Mouse (Mus musculus): Measurements from ENCODE around the gene Gm10696. TPM values are rescaled to one million over a fixed set of nuclear protein-coding genes. Genes with fewer than 3 reads are reported as not detected.
"Not testable (repeated sequence)": the region's sequence is repeated elsewhere in the genome, so short reads cannot be mapped to it uniquely, and the experiment has no call there.

Gm10696 gene
- total RNA-seq (2014; rRNA removed) = not detected in 2 replicates
- not detected in 2 replicates for polyA plus RNA-seq (2015; fragmentation: Nextera tagmentation; extraction: Ambion mirVana)

GRCm38 (mm10) chr3:94178093-94178492 is at the start of gene Gm10696:
Gene Gm10696 (minus strand): TSS chr3:94178193.
- not testable (repeated sequence) for H3K9ac ChIP-seq; H3K36me3 ChIP-seq (ENCODE audit: insufficient read depth); H3K9me3 ChIP-seq (ENCODE audit: low read length); H3K4me3 ChIP-seq (ENCODE audit: low read depth, low read length); DNase-seq; H3K27ac ChIP-seq (ENCODE audit: low read depth, low read length); H3K4me1 ChIP-seq (ENCODE audit: insufficient read depth); H3K27me3 ChIP-seq (ENCODE audit: insufficient read depth, low read length); H3K4me2 ChIP-seq (ENCODE audit: low read depth); ATAC-seq
- WGBS = 86% methylated on average over 1 of the region's 1 CpGs

- not testable (repeated sequence) for H3K9ac ChIP-seq; DNase-seq; H3K36me3 ChIP-seq (ENCODE audit: insufficient read depth); ATAC-seq; H3K4me3 ChIP-seq (ENCODE audit: low read depth, low read length); H3K9me3 ChIP-seq (ENCODE audit: low read length); H3K4me2 ChIP-seq (ENCODE audit: low read depth); H3K27me3 ChIP-seq (ENCODE audit: insufficient read depth, low read length); H3K4me1 ChIP-seq (ENCODE audit: insufficient read depth); H3K27ac ChIP-seq (ENCODE audit: low read depth, low read length)
- WGBS = 98% methylated on average over 1 of the region's 4 CpGs
Observed at GRCm38 (mm10) chr3:94196414-94196813, 18.4 kb upstream of the Gm10696 start, which contains the start of gene Gm5286. Gene Gm5286 (plus strand): TSS chr3:94196714.

- H3K4me3 ChIP-seq (ENCODE audit: low read depth, low read length); H3K9me3 ChIP-seq (ENCODE audit: low read length); H3K9ac ChIP-seq; H3K36me3 ChIP-seq (ENCODE audit: insufficient read depth); H3K27ac ChIP-seq (ENCODE audit: low read depth, low read length); ATAC-seq; H3K4me1 ChIP-seq (ENCODE audit: insufficient read depth); DNase-seq; H3K4me2 ChIP-seq (ENCODE audit: low read depth); H3K27me3 ChIP-seq (ENCODE audit: insufficient read depth, low read length): not testable (repeated sequence)
Observed at GRCm38 (mm10) chr3:94167351-94167750, 10.6 kb downstream of the Gm10696 start.

Other genes starting within 250 kb of the Gm10696 start
- gene Gm9117, start 234.7 kb downstream of the Gm10696 start, total RNA-seq (2014; rRNA removed) = not detected in 2 replicates
- gene Gm9117, start 234.7 kb downstream of the Gm10696 start, polyA plus RNA-seq (2015; fragmentation: Nextera tagmentation; extraction: Ambion mirVana) = not detected in 2 replicates
- gene Tdpoz5, start 216.9 kb downstream of the Gm10696 start, total RNA-seq (2014; rRNA removed) = not detected in 2 replicates
- gene Tdpoz5, start 216.9 kb downstream of the Gm10696 start, polyA plus RNA-seq (2015; fragmentation: Nextera tagmentation; extraction: Ambion mirVana) = not detected in 2 replicates
- not detected in 2 replicates for gene Gm9125, start 123.3 kb downstream of the Gm10696 start, total RNA-seq (2014; rRNA removed)
- gene Gm9125, start 123.3 kb downstream of the Gm10696 start, polyA plus RNA-seq (2015; fragmentation: Nextera tagmentation; extraction: Ambion mirVana) = not detected in 2 replicates
- not detected in 2 replicates for gene Gm10697, start 105.5 kb downstream of the Gm10696 start, total RNA-seq (2014; rRNA removed)
- gene Gm10697, start 105.5 kb downstream of the Gm10696 start, polyA plus RNA-seq (2015; fragmentation: Nextera tagmentation; extraction: Ambion mirVana) = not detected in 2 replicates
- 0.14 TPM in 1 of 2 replicates, not detected in the other for gene Gm5286, start 18.5 kb upstream of the Gm10696 start, total RNA-seq (2014; rRNA removed)
- gene Gm5286, start 18.5 kb upstream of the Gm10696 start, polyA plus RNA-seq (2015; fragmentation: Nextera tagmentation; extraction: Ambion mirVana) = not detected in 2 replicates
- gene Gm4778, start 85.8 kb upstream of the Gm10696 start, total RNA-seq (2014; rRNA removed) = not detected in 2 replicates
- not detected in 2 replicates for gene Gm4778, start 85.8 kb upstream of the Gm10696 start, polyA plus RNA-seq (2015; fragmentation: Nextera tagmentation; extraction: Ambion mirVana)
- 34.3 and 37.7 TPM in 2 replicates for gene Them4, start 131.9 kb upstream of the Gm10696 start, total RNA-seq (2014; rRNA removed)
- gene Them4, start 131.9 kb upstream of the Gm10696 start, polyA plus RNA-seq (2015; fragmentation: Nextera tagmentation; extraction: Ambion mirVana) = 52.6 and 59.3 TPM in 2 replicates
- gene Them5, start 163.9 kb upstream of the Gm10696 start, total RNA-seq (2014; rRNA removed) = not detected in 2 replicates
- gene Them5, start 163.9 kb upstream of the Gm10696 start, polyA plus RNA-seq (2015; fragmentation: Nextera tagmentation; extraction: Ambion mirVana) = 0.11 TPM in 1 of 2 replicates, not detected in the other
- gene C2cd4d, start 184.2 kb upstream of the Gm10696 start, total RNA-seq (2014; rRNA removed) = 0.62 and 3.0 TPM in 2 replicates
- 1.7 TPM in 2 replicates for gene C2cd4d, start 184.2 kb upstream of the Gm10696 start, polyA plus RNA-seq (2015; fragmentation: Nextera tagmentation; extraction: Ambion mirVana)
- 0.29 and 0.46 TPM in 2 replicates for gene Rorc, start 194.6 kb upstream of the Gm10696 start, total RNA-seq (2014; rRNA removed)
- 0.25 and 0.27 TPM in 2 replicates for gene Rorc, start 194.6 kb upstream of the Gm10696 start, polyA plus RNA-seq (2015; fragmentation: Nextera tagmentation; extraction: Ambion mirVana)
- 1.0 TPM in 2 replicates for gene Lingo4, start 220.3 kb upstream of the Gm10696 start, total RNA-seq (2014; rRNA removed)
- gene Lingo4, start 220.3 kb upstream of the Gm10696 start, polyA plus RNA-seq (2015; fragmentation: Nextera tagmentation; extraction: Ambion mirVana) = 0.43 and 1.2 TPM in 2 replicates
- 9.8 and 13.6 TPM in 2 replicates for gene Tdrkh, start 235.1 kb upstream of the Gm10696 start, total RNA-seq (2014; rRNA removed)
- 43.8 and 49.2 TPM in 2 replicates for gene Tdrkh, start 235.1 kb upstream of the Gm10696 start, polyA plus RNA-seq (2015; fragmentation: Nextera tagmentation; extraction: Ambion mirVana)